8 mouse cellular contexts compared by ENCODE assay signal in the genomic region with DNA sequence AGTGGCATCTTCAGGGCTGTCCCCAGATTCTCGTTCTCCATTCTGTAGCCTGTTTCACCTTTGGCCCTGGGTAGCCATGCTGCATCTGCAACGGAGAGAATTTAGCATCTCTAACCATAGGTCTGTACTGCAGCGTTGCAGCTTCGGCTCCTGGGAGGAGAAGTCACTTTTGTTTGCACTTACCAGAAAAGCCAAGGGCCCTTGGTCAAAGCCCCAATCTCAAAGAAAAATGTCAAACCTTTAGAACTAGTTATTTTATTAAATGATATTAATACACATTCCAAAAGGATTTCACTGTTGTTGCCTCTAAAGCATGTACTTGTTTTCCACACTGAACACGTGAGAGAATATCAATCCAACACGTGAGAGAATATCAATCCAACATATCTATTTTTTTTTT. TPM values are rescaled to one million over a fixed set of nuclear protein-coding genes. Genes with fewer than 3 reads are reported as not detected.
DNase-seq lines count a peak whose midpoint lies in the region; ATAC-seq lines count a peak whose summit lies in the region.

TSS of gene Tars2 (minus strand) at position 101 of the 400 bp plus-strand sequence.

- no peaks in the 10 kb centered on the region for H3K27me3 ChIP-seq in kidney, embryonic 16.5 days (ENCODE audit: insufficient read depth, low read length)
- H3K27me3 ChIP-seq in intestine, embryonic 16.5 days (replicated peaks; ENCODE audit: control insufficient read depth, insufficient read depth, low read length), result no peaks in the 10 kb centered on the region

- H3K36me3 ChIP-seq in kidney, embryonic 16.5 days (ENCODE audit: insufficient read depth, low read length), result peaks cover 15% of the 10 kb centered on the region
- H3K36me3 ChIP-seq in intestine, embryonic 16.5 days (ENCODE audit: control insufficient read depth, insufficient read depth, low read length), result peaks cover 14% of the 10 kb centered on the region

- H3K4me3 ChIP-seq in kidney, embryonic 16.5 days (ENCODE audit: low read length), result no peak within 1 kb of the TSS
- H3K4me3 ChIP-seq in intestine, embryonic 16.5 days (ENCODE audit: low read length), result no peak within 1 kb of the TSS

- ATAC-seq in kidney, embryonic 16.5 days (ENCODE audit: low FRiP score, low TSS enrichment), result no peak
- no peak for ATAC-seq in intestine, embryonic 16.5 days
- ATAC-seq in megakaryocyte-erythroid progenitor cell, adult 5-6 weeks (replicated peaks; ENCODE audit: low FRiP score, low TSS enrichment, poor library complexity, severe bottlenecking), result no peak

- H3K9me3 ChIP-seq in kidney, embryonic 16.5 days (ENCODE audit: low read length), result no peaks in the 10 kb centered on the region
- no peaks in the 10 kb centered on the region for H3K9me3 ChIP-seq in intestine, embryonic 16.5 days (ENCODE audit: control insufficient read depth, low read length)

- WGBS in kidney, embryonic 16.5 days, result 82% methylated on average over 6 of the region's 6 CpGs
- 86% methylated on average over 6 of the region's 6 CpGs for WGBS in intestine, embryonic 16.5 days

- no peak within 1 kb of the TSS for H3K4me2 ChIP-seq in kidney, embryonic 16.5 days (replicated peaks; ENCODE audit: low read depth, low read length)
- H3K4me2 ChIP-seq in intestine, embryonic 16.5 days (ENCODE audit: low read depth, low read length), result no peak within 1 kb of the TSS

- DNase-seq in kidney, adult 8-10 months, result no peak
- no peak for DNase-seq in adrenal gland, postnatal 4 days (ENCODE audit: low spot score in 2 of 2)
- DNase-seq in gonadal fat pad, adult 2 months (ENCODE audit: low read depth), result no peak
- DNase-seq in right cerebral cortex, postnatal 25 days, result no peak
- no peak for DNase-seq in embryo, embryonic 10.5 days (ENCODE audit: low spot score)

- no peak within 1 kb of the TSS for H3K27ac ChIP-seq in kidney, embryonic 16.5 days (ENCODE audit: low read length)
- no peak within 1 kb of the TSS for H3K27ac ChIP-seq in intestine, embryonic 16.5 days (ENCODE audit: low read length)

- no peak within 1 kb of the TSS for H3K9ac ChIP-seq in kidney, embryonic 16.5 days (replicated peaks; ENCODE audit: low read length)
- no peak within 1 kb of the TSS for H3K9ac ChIP-seq in intestine, embryonic 16.5 days (ENCODE audit: low read depth, low read length)

- no peaks in the 10 kb centered on the region; the same call in 1 of the 2 replicates for H3K4me1 ChIP-seq in kidney, embryonic 16.5 days (ENCODE audit: insufficient read depth, low read length)
- no peaks in the 10 kb centered on the region; the same call in 1 of the 2 replicates for H3K4me1 ChIP-seq in intestine, embryonic 16.5 days (ENCODE audit: control insufficient read depth, insufficient read depth, low read length)

RNA-seq across cellular contexts. Expression of gene Tars2, which starts in this region (rescaled TPM):
- 53.2 and 55.9 TPM in 2 replicates for polyA plus RNA-seq in kidney, embryonic 16.5 days (2015; fragmentation: Nextera tagmentation; extraction: Ambion mirVana)
- 10 to 100 TPM; 48.2 to 51.7 TPM for total RNA-seq in adrenal gland, postnatal 4 days (2021)
- 25.2 and 31.4 TPM in 2 replicates for polyA plus RNA-seq in gonadal fat pad, adult 2 months (2012; rRNA removed)
- polyA plus RNA-seq in intestine, embryonic 16.5 days (2015; fragmentation: Nextera tagmentation; extraction: Ambion mirVana), result 56.3 and 58.9 TPM in 2 replicates
- 88.1 and 103 TPM in 2 replicates for total RNA-seq in megakaryocyte-erythroid progenitor cell, adult 5-6 weeks (2014; fragmentation: Nextera tagmentation)
- total RNA-seq in megakaryocyte-erythroid progenitor cell, adult 5-6 weeks (2017), result 58.0 and 75.5 TPM in 2 replicates
